Mouse (Mus musculus) megakaryocyte, adult 5-6 weeks (primary cell): ENCODE measurements around the gene Cyp2d40. TPM values are rescaled to one million over a fixed set of nuclear protein-coding genes. Genes with fewer than 3 reads are reported as not detected.
"Not testable (repeated sequence)": the region's sequence is repeated elsewhere in the genome, so short reads cannot be mapped to it uniquely, and the experiment has no call there.

Experiments
- ATAC-seq: 2 replicates; pipeline ENCODE4 v1.8.0; 2016; ENCODE audit warnings: mild to moderate bottlenecking, inconsistent platforms; ENCODE audit not compliant: poor library complexity, severe bottlenecking
- total RNA-seq, 2 experiments: library from RNA; stranded (forward) in 1 of 2; stranded (reverse) in 1 of 2; fragments of 153-499, 151-499 nt in 1 of 2; fragments of 221-1000, 200-1000 nt in 1 of 2; gene quantifications; 2 replicates each; pipeline versions ENCODE4 v1.2.3 to v1.2.4; 2015 to 2017

Gene Cyp2d40
- total RNA-seq (2015) (not detected in 2 replicates), total RNA-seq (2017) (not detected in 2 replicates)

DNA sequence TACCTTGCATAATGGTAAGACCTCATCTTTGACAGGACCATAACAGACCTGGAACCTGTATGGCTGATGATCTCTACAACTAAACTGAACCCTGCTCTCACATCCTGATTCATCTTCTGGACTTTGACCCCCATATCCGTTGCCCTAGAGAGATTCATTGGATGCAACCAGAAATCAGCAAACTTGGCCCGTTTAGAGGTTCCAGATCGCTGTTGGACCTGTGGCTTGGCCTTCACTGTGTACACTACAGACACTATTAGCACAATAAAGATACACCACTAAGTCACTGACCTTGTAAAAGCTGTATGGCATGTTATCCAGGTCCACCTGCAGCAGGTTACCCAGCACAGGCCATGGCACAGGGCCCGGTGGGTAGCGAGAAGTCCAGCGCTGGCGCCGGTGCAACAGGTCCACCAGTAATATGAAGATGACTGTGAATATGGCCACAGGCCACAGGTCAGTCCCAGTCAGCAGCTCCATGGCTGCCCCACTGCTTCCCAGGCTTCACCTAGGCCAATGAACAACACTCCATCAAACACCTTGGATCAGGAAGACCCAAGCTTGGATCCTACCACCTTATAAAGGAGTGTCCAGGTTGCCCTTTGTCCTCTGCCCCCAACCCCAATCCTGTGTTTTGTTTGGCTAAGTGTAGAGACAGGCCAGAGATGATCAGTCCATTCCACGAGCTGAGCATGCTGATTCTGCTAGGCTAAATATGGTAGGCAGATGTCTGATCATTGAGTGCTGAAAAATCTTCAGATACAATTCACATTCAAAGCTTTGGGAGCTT is at the start of gene Cyp2d40:
TSS of gene Cyp2d40 (minus strand) at position 553 of the 790 bp plus-strand sequence.
- ATAC-seq, result no peak

DNA sequence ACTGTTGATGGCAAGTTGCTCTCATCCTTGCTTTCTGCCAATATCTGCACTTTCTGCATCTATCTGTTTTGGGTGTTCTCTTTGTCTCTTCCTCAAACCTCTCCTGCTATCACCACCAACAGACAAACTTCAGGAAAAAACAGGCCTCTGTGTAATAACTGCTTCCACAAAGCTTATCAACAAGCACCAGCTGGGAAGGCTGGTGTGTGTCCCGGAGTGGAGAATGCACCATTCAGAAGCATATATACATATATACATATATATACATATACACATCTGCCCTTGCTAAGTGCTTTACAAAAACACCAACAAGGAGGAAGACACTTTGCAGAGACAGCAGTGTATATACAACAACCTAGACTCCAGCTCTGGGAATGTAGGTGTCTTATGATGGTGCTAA is 46.6 kb upstream of the Cyp2d40 start:
- no peak for ATAC-seq

DNA sequence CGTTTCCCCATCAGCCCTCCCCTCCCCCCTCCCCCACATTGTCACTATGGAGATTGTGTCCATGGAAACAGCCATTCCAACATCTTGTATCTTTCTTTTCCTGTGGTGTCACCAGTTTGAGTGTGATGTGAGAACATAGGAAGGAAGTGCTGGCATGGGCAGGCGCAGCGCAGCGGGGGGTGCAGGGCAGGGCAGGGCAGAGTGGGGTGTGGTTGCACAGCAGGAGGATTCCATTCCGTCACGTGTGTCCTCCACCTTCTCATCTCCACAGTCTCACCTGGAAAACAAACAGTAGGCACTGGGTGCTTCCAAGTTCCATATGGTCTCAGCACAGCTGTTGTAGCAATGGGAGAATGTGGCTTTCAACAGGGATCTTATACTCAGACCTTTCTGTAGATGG is 45.5 kb upstream of the Cyp2d40 start:
- no peak for ATAC-seq

DNA sequence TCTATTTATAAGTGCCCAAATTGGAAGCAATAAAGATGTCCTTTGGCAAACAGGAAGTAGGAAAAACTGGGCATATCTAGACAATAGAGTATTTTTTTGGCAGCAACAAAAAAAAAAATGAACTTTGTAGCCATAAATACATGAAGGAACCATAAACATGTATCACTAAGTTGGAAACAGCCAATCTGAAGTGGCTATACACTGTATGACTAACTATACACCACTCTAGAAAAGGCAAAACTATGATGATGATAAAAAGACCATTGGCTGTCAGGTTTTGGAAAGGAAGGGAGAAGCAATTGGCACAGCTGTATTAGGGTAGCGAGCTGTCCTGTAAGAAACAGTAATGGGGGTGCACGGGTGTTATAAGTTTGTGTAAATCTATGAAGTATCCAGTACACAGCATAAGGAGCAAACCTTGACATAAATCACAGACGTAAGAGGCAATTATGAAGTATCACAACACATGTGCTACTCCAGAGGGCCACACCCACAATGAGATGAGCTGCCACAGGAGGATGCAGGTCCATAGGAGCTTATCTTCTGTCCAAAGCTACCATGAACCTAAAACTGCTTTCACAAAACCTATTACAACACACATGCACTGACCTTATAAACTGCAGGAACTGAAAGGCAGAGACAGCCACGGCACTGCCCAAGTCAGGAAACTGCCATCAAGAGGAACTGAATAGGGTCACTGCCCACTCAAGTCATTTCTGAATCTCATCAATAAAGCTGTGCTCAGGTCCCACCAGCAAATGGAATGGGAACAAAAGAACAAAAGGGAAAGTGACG is 43.2 kb upstream of the Cyp2d40 start:
- peak; percentile 45 for ATAC-seq

DNA sequence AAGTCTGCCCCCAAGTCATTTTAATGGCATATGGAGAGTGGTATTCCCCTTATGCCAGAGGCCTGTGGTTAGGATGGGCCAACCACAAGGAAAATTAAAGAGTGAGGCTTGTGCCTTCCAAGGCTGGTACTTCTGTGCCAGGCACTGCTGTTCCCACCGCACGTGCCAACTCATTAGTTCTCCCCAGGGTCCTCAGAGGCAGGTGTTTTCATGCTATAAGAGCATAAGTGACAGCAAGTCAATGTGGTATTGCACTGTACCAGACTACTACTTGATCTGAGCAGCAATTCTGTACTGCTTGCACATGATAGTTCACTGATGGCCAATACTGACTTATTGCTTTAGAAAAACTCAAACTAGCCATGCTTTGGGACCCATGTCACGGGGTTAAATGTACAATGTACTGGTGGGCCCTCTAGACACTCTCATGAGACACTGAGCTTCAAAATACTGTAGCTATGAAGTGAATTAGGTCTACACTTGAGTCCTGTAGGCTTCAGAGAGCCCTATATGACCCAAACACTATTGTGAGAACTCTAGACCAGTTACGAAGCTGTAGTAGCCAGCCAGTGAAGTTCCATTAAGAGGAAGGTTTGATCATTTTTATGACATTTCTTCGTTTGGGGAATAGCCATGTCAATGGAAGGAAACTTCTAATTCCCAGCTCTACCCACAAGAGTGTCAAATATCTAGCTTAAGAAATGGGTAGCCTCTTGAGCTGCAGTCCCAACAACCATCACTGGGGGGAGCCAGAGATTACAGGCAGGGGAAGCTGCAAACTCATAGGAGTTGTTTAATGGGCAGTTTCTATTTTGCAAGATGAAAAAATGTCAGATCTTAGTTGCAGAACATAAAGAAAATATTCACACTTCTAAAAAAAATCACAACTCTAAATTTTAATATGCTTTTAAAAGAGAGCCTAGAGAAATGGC is 41.0 kb upstream of the Cyp2d40 start:
- peak; percentile 76 for ATAC-seq

DNA sequence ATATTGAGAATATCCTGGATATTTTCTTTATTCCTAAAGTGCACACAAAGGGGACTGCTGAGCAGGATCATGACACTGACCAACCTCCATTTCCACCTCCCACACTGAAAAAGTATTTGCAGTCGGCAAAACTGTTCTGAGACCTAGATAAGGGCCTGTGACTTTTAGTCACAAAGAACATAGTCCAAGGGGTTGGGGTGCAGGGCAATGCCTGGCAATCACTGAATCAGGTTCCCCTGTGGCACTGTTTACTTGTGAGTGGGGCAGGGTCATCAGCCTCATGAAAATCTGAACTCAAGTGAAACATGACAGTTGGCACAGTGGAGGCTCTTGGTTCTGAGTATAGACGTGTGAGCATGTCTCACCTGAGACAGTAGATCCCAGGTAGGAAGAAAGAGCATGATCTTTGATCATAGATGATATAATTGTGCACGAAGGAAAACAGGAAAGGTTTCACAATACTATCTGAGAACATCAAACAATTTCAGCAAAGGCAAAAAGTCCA is 32.0 kb upstream of the Cyp2d40 start:
- ATAC-seq, result no peak

DNA sequence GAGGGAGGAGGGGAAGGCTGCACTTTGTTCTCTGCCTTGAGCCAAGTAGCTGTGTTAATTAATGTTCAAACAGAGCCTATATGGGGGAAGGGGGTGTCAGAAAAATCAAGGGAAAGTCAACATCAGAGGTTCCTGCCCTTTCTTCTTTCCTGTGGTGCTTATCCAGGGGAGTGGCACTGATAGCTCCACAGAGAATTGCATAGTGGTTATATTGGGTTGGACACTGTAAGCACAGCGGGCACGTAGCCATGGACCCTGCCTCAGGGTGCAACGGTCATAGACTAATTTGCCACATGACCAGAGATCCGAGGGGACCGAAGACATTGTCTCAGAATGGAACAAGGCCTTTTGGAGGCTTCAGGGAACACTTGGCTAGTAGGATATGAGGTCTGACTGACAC is 30.3 kb upstream of the Cyp2d40 start, which contains the start of gene Cyp2d26:
TSS of gene Cyp2d26 (minus strand) at position 18 of the 400 bp plus-strand sequence.
- ATAC-seq, result no peak

DNA sequence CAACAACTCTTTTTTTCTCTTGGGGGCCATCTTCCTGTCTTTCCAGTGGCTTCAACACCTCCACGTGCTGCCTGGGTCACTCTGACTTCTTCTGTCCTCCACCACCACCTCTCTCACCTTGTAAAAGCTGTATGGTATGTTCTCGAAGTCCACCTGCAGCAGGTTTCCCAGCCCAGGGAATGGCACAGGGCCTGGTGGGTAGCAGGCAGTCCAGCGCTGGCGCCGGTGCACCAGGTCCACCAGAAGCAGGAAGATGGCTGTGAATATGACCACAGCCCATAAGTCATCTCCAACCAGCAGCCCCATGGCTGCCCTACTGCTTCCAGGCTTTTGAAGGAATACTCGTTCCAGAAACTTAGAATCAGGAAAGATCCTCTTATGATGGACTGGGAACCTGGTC is 29.9 kb upstream of the Cyp2d40 start:
- ATAC-seq, result no peak

DNA sequence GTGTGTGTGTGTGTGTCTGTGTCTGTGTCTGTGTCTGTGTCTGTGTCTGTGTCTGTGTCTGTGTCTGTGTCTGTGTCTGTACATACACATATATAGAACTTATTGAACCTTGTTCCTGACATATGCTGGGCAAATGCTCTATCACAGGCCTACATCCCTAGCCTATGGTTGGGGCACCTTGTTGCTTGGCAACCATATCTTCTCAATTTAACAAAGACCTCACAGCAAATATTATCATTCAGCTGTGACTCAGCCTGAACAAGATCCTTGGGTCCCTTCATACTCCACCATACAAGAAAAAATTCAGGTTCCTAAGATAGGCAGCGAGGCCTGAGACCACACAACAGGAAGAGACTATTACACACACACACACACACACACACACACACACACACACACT is 29.5 kb upstream of the Cyp2d40 start:
- ATAC-seq, result no peak

DNA sequence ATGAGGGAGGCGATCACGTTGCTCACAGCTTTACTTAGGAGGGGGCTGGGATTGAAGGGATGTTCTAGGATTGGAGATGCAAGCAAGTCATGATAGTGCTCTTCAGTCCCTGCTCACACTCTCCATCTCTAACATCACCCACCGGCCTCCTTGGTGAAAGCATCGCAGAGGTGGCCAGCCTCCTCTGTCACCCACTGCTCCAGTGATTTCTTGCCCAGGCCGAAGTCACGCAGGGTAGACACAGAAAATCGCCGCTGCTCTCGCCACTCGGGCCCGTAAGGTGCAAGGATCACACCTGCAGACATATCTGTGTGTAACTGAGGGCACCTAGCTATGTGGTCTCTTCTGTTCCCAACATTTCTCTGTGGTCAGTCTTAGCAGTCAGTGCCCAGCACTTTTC is 28.6 kb upstream of the Cyp2d40 start:
- ATAC-seq, result no peak

DNA sequence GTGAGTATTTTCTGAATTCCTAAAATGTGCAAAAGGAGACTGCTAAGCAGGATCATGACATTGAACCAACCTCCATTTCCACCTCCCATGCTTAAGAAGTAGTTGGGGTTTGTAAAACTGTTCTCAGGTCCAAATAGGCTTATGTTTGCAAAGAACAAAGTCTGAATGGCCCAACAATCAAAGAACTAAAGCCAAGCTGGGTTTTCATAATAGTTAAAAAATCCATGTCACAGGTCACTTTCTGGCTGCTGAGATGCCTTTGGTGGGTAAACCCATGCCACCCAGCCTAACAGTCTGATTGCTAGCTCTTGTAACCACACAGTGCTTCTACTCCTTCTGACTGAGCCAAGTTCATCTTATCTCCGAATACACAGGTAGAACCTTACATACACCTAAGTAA is 20.6 kb upstream of the Cyp2d40 start:
- no peak for ATAC-seq

DNA sequence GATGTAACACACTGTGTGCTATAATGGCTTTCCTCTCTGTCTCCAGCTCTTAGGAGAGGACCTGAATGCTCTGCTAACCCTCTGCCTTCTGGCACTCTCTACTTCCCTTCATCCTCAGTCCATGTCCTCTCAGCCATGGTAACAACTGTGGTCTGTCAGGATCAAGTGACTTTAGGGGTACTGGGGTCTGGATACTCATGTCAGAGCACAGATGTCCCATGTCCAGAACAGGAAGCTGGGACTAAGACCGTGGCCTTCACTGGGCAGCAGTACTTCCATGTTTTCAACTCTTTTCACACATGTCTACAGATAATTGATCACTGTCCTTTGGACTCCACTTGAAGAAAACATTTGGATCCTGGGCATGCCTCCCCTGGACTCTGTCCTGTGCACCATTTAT is 19.8 kb upstream of the Cyp2d40 start:
- no peak for ATAC-seq

DNA sequence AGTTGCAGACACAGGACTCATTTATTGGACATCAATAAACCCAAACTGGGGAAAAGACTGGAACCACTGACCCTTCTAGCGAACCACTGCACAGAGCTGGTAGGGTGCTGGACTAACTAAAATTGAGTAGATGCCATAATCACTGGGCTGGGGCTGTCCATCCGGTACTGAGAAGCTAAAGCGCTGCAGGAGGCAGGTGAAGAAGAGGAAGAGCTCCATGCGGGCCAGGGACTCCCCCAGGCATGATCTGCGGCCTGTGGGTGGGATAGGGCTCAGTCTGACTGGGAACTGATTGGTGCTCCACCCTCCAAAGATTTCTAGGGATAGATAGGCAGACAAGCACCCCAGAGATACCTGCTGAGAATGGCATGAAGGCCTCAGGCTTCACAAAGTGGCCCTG is 13.9 kb upstream of the Cyp2d40 start:
- not testable (repeated sequence) for ATAC-seq

DNA sequence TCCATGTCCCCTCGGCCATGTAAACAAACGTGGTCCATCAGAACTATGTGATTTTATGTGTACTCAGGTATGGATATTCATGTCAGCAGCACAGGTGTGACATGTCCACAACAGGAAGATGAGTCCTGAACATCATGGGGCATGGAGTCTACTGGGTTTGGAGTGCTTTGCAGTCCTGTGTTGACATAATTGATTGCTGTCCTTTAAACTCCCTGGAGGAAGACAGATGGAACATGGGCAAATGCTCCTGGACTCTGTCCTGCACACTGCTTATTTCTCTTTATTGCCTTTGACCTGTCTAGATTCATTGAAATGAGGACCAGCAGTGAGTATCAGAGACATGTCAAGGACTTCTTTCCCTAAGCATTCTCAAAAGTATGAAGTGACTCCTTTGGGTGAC is 2.0 kb upstream of the Cyp2d40 start:
- ATAC-seq, result no peak

DNA sequence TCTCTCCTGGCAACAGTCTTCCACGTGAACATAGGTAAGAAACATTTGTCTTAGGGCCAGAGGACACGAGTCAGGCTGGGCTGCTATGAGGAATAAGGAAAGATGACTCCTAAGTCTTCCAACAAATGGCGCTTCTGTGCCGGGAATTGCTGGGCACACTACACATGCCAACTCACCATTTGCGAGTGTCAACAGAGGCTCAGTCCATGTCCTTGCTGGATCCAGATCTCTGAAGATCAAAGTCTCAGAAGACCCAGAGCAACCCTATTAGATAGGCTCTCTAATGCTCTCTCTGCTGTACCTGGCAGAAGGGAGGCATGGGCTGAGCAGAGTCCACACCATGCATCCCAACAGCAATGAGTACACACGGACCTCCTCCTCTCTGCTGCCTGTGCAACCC is 898 bp upstream of the Cyp2d40 start:
- ATAC-seq, result no peak

DNA sequence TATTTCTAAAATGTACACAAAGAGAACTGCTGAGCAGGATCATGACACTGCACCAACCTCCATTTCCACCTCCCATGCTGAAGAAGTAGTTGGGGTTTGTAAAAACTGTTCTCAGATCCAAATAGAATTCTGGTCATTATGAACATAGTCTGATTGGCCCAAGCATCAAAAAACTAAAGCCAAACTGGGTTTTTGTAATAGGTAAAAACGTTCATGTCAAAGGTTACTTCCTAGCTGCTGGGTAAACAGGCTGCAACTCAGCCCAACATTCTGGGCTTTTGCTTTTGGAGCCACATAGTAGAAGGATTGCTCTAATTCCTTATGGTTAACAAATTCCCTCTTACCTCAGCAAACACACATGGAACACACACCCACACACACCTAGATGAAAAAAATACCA is 15.8 kb downstream of the Cyp2d40 start:
- ATAC-seq, result no peak

DNA sequence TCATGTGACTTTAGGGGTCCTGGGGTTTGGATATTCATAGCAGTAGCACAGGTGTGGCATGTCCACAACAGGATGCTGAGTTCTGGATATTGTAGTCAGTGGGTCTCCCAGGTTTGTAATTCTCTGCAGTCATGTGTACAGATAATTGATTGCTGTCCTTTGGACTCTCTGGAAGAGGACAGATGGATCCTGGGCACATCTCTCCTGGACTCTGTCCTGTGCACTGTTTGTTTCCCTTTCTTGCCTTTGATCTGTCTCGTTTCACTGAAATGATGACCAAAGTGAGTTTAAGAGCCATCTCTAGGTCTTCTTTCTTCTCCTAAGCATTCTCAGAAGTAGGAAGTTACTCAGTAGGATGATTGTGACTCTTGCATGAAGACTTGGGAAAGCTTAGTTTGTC is 16.5 kb downstream of the Cyp2d40 start:
- ATAC-seq, result no peak

DNA sequence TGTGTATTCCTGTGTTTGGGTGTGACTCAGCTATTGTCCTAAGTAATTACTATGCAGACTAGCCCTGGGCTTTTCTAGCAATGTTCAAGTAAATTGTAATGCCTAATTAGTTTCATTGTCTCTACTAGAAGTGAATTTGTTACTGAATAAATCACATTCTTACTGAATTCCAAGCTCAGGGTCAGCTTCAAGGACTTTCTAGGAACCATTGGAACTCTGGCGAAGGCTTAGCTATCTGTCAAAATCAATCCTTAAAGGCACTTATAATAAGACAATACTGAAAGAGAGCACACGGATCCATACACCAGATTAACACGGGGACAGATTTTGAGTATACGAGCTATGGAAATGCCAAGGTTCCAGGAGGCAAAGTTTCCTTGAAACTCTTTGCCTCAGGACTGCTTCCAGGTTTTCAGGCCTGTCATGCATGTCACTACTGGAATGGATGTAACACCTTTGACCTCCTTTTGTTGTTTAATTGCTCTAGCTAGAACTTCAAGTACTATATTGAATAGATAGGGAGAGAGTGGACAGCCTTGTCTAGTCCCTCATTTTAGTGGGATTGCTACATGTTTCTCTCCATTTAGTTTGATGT is 30.6 kb downstream of the Cyp2d40 start:
- ATAC-seq, result not testable (repeated sequence)
